Mouse (Mus musculus): ENCODE data around the gene Heatr5b. TPM values are rescaled to one million over a fixed set of nuclear protein-coding genes. Genes with fewer than 3 reads are reported as not detected.

The Heatr5b gene
- total RNA-seq (2023) = 33.5 TPM

GRCm38 (mm10) chr17:78834856-78835835 lies at the start of gene Heatr5b, which contains the start of gene Gpatch11:
TSS of gene Heatr5b (minus strand) at chr17:78835364.
TSS of gene Gpatch11 (plus strand) at chr17:78835567.

GRCm38 (mm10) chr17:78882401-78883112 lies 47.4 kb upstream of the Heatr5b start, which contains the start of gene Eif2ak2:
TSS of gene Eif2ak2 (minus strand) at chr17:78882573.

GRCm38 (mm10) chr17:78737096-78737495 lies 98.1 kb downstream of the Heatr5b start, which contains the start of gene Strn:
TSS of gene Strn (minus strand) at chr17:78737196.

Other genes starting within 250 kb of the Heatr5b start
- 31.2 TPM for gene Strn, start 98.2 kb downstream of the Heatr5b start, total RNA-seq (2023)
- gene Gpatch11, start 203 bp upstream of the Heatr5b start, total RNA-seq (2023) = 31.8 TPM
- 17.1 TPM for gene Eif2ak2, start 47.2 kb upstream of the Heatr5b start, total RNA-seq (2023)
- not detected for gene Sult6b1, start 71.6 kb upstream of the Heatr5b start, total RNA-seq (2023)
- gene Cebpzos, start 81.1 kb upstream of the Heatr5b start, total RNA-seq (2023) = 7.9 TPM
- gene Cebpz, start 101.7 kb upstream of the Heatr5b start, total RNA-seq (2023) = 102 TPM
- gene Ndufaf7, start 101.8 kb upstream of the Heatr5b start, total RNA-seq (2023) = 17.0 TPM
- gene Prkd3, start 185.5 kb upstream of the Heatr5b start, total RNA-seq (2023) = 52.8 TPM
- gene Qpct, start 216.5 kb upstream of the Heatr5b start, total RNA-seq (2023) = 4.3 TPM

Measured in CD4-positive naive resting alpha-beta T cell, adult 57 days (primary cell).